Mouse (Mus musculus): ENCODE measurements at regions not wholly inside any gene's neighbourhood (a gene's known extent, or its start where the extent isn't known, plus 50 kb on each side); places are given as distances from the start of the nearest gene placed in this dataset.

DNA sequence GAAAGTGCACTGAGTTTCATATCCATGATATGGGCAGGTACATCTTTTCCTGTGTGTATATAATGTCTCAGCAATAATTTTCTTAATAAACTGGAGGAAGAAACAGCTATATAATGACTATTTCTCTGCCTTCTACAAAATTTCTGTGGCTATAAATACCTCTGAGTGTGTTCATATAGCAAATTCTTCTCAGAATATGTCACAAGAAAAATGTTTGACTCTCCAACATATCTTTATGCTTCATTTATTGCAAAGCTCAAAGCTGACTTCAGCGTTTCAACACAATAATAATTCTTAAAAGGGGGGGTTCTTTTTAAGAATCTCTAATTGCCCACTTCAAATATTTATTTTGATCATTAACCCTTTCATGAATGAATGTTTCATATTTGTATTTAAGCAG, 310.0 kb upstream of the Paip1 start:
- DNase-seq (ENCODE audit: low spot score in 2 of 2) = no peak

DNA sequence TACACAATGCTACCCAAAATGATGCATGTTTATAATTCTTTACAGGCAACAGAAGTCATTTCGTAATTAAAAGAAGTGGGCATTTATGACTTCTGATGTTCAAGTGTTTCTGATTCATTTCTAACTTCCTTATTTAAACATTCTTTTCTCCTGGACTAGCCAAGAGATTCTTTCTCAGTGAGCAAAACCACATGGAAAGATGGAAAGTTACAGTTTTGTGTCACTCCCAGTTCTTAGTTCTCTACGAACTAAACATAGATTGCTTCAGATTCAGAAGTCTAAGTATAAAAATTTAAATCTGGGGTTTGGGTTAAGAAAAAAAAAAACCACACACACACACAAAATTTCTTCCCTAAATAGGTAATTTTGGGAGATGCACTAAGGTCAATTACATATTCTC, 288.0 kb upstream of the Paip1 start:
- no peak for DNase-seq (ENCODE audit: low spot score in 2 of 2)

DNA sequence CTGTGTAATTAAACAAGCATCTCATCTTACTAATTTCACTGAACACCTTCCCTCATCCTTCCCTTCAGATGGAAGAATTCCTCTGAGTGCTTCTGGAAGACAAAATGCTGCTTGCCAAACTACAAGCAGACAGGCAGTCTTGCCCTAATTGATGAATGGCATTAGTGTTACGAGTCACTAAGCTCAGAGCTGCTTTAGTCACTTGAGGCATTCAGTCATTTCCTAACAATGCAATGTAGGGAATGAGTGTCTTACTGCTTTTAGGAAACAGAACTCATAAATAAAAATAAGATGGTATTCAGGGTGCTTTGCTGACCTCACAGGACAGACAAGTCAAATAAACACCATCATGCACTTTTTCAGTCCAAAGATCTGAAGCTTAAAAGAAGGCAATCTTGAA, 285.1 kb upstream of the Paip1 start:
- no peak for DNase-seq (ENCODE audit: low spot score in 2 of 2)

DNA sequence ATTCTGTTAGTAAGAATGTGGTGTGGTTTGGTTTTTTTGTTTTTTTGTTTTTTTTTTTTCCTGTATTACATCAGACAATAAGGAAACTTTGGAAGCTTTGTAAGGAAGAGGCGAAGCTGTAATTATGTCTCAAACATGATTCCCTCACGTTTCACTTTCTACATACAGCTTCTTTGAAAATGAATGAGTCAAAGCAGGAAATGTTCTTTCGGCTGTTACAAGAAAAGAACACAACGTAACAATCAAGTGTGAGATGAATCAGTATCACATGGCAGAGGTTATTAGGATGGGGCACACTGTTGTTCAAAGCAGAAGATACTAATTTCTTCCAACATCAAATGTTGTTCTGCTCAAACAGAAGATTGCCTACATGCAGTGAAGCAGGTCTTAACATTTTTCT, 282.7 kb upstream of the Paip1 start:
- DNase-seq (ENCODE audit: low spot score in 2 of 2) = no peak

DNA sequence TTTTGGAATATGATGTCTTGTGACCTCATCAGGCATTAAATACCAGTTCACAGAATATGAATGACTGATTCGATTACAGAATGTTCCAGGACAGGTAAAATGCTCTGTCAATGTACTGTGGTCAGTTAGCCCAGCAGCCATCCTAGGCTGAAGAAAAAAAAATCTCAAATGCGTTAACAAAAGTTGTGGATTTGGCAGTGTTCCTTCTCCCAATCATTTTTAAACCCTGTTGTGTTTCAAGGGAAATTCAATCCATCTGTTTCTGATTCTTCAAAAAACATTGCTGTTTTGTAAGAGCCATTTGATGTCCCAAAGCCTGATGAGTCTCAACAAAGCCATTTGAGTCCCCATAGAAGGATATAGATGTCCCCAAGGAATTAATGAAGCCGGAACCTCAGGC, 280.7 kb upstream of the Paip1 start:
- no peak for DNase-seq (ENCODE audit: low spot score in 2 of 2)

DNA sequence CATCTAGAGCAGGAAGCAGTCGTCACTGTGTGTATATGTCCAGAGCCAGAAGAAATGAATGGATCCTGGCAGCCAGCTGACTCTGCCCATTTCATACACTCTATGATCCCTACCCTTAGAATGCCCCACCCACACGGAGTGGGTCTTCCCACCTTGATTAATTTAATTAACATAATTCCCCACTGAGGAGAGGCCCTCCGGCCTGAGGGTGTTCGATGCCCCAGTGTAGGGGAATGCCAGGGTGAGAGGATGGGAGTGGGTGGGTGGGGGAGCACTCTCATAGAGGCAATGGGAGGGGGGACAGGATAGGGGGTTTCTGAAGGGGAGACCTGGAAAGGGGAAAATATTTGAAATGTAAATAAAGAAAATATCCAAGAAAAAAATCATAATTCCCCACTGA, 279.3 kb upstream of the Paip1 start:
- DNase-seq (ENCODE audit: low spot score in 2 of 2) = no peak

DNA sequence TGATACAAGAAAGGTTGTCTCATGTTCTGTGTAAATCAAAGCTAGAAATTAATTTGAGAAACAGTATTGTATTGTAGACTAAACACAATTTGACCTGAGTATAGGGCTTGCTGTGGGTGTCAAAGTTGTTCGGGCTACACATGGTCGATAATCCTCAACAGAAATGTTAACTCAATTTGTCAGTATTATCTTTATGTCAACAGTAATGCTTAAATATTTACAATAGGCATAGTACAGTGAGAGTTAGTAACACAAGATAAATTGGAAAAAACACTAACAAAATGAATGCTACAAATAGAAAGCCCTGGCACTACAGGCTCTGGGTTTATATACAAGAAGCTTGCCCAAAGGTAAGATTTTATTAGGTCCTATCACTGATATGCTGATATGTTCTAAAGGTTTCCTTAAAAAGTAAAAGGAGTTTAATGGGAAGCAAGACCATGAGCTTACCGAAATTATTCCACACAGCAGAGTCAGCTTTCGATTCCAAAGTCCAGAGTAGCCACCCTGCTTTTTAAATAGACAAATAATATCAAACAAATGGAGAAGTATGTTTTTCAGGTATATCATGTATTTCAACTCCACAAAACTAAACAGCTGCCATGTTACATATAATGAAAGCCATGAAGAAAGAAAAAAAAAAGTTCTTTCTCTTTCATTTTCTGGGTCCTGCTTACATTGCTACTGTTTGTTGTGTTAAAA, 277.4 kb upstream of the Paip1 start:
- DNase-seq (ENCODE audit: low spot score in 2 of 2) = no peak

DNA sequence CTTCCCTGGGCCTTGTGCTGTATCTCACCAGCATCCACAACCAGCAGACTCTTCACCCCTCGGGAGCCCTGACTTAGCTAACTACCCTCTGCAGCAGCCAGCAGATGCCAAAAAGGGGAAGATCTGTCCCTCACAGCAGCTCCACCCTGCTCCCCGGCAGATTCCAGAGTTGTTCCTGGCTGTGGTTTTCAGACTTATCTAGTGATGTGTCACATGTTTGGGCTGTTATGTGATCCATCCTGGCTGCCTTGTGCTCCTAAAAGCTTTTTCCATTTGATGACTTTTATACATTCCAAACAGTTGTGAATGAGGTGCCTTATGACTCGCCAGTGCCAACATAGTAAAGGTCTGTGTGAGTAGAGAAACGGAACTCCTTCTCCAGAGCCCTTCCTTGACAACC, 250.6 kb upstream of the Paip1 start:
- DNase-seq (ENCODE audit: low spot score in 2 of 2) = no peak

DNA sequence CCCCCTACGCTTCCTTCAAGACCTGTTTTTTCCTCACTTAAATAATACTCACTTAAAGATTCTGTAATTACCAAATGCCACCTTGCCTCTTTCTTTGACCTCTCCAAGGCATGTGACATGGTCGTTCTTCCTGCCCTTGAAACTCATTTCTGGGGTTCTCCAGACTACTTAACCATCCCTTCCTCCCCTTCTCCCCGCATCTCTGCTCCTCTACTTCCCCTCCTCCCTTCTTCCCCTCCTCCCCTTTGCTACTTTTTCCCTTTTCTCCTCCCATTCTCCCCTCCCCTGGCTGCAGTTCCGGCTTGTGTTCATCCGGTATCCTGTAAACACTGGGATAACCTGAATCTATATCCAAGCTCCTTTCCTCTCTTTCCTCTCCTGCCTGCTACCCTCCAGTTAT, 250.2 kb upstream of the Paip1 start:
- DNase-seq (ENCODE audit: low spot score in 2 of 2) = no peak

DNA sequence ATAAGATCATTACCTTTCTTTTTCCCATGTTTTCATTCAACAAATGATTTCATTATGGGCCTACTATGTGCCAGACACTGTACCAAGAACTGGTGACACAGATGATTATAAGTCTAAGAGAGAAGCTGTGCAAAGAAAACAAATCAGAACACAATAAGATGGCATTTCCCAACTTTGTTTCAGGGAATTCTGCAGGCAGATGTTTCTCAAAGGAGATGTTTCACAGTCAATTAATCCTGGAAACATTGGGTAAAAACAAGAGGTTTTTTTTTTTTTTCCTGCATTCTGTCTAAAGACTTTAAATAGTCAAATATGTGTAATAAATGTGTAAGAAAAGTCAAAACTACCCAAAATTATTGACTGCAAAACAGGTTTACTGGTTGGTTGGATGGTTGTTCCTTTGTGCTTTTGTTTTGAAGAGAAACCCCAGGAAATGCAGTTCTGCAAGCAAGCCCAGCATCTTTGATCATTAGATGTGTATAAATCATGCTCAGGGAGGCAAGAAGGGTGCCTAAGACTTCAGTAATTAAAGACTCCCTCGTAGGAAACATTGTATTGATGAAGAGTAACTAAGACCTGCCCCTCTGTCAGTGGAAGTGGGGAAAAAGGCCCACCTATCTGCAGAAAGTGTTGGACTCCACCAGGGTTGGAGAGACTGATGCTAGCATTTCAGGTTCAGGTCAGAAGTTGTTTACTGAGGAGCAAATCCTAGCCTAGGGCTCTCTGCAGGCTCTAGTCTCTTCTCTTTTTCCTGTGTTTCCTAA, 249.1 kb upstream of the Paip1 start:
- DNase-seq (ENCODE audit: low spot score in 2 of 2) = no peak

DNA sequence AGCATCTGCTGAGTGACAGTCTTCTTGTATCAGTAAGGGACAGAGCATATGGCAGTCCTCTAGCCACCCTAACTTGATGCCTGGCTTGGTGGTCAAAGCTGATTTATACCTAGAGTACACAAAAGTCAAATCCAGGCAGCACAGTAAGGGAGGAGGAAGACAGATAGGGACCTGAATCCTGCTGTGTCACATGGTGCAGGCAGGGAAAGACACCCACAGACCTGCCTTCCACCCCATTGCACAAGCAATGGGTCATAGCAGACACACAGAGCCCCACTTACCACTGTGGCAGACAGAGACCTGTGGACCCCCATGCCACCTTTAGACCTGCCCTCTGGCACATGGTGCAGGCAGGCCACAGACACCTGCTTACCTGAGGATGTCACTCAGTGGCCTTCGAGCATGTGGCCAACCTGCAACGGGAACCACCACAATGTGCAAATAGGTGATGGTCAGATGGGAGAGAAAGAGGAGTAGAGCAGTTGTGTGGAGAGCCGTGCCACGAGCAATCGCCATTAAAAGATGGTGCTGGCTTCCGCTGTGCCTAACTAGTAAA, 244.0 kb upstream of the Paip1 start:
- DNase-seq (ENCODE audit: low spot score in 2 of 2) = no peak

DNA sequence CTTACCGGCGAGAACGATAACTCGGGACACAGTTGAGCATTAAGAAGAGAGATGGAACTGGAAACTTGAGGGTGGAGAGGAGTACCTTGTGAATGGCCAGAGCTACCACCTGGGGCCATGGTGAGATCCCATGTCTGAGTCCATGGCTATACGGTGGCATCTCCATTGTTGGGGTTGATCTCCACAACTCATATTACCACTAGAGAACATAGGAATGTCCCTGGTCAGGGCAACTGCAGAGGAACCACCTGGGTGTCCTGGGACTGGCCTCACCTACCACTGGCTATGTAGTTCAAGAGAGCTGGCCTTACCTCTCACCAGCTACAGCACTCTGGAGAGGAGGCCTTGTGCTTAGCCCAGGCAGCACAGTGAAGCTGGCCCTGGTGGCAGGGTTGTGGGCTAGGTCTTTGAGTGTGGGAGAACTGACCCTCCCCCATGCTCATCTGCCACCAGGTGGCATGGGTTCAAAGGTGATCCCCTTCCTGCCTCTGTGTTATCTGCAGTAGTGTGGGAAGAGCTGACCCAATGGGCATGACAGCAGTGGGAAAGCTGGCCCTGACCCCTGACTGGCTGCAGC, 242.7 kb upstream of the Paip1 start:
- no peak for DNase-seq (ENCODE audit: low spot score in 2 of 2)

DNA sequence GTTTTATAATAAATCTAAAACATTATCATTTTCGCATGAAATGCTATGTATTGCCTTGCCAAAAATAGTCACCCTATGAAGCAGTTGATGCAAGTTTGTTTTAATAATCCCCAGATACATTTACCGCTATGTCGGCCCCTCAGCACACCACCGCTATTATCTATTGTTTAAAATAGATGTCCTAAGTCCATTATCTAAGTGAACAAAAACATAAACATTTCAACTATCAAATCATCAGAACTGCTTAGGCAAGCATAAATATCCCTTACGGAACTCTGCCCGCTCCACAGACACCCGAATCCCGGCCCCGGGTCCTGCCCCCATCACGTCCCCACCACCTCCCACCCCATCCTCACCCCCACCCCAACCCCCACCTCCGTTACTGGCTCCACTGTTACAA, 196.8 kb upstream of the Paip1 start:
- no peak for DNase-seq (ENCODE audit: low spot score in 2 of 2)

DNA sequence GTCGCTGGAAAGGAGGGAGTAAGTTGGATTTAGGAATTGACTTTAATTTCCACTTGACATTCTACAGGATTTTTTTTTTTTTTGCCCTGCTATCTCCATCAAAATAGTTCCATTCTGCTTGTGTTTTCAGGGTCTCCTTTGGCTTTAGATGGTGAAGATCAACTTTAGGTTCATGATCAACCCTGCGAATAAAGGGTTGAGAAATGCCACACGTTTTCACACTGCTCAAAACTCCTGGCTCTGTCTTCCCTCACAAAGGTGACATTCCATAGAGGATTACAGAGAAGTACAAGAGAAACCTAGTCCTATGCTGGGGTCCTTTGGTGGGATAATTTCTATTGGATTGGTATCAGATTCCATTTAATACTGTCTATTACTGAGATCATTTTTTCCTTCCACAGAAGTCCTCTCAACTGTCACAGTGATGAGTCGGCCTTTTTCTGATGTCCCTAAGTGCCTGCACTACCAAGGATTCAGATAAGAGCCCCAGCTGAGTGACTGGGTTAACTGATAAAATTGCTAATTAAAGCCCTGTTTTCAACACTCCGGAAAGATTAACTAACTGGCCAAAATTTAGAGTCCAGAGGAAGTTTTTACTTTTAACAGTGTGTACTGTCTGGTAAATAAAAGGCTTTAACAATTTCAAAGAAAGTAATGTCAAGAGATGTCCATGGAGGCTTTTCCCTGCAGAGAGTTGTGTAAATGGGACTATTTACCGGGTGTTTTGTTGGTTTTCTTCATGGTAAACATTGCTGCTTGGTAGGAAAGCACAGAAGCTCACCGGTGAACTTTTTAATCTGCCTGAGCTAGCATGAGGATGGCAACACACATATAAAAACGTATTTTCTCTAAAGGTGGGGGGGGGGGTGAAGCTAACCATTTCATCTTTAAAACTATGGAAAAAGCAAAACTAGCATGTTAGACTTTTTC, 196.0 kb upstream of the Paip1 start:
- DNase-seq (ENCODE audit: low spot score in 2 of 2) = no peak

DNA sequence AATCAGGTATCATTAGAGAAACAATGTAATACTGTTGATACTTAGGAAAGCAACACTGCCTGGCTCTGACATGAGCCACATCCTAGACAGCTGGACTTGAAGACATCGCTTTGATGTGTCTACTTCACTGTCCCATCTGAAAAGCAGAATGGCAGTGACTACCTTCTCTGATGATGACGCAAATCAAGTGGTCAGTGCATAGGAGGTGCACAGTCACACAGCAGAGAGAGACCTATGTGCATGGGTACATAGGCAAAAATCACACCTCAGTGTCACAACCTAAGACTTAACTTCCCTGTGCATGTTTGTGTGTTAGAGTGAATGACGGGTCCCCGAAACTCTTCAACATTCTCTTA, 195.4 kb upstream of the Paip1 start:
- no peak for DNase-seq (ENCODE audit: low spot score in 2 of 2)

DNA sequence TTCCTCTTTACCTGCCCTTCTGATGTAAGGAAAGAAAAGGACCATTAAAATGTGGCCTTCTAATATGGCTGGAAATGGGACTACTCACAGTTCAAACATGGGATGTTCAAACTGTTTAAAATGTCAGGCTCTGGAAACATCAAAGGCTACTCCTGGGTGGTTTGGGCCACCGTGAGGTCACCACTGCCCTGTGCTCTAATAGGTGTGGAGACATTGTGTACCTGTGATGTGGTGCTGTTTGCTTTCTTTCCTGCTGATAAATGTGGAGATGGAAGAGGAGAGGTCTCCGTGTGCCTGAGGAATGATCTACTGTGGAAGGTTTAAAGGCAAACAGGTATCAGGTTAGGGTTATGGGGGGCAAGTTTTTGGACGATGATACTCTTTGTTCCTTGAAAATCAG, 194.5 kb upstream of the Paip1 start:
- no peak for DNase-seq (ENCODE audit: low spot score in 2 of 2)

DNA sequence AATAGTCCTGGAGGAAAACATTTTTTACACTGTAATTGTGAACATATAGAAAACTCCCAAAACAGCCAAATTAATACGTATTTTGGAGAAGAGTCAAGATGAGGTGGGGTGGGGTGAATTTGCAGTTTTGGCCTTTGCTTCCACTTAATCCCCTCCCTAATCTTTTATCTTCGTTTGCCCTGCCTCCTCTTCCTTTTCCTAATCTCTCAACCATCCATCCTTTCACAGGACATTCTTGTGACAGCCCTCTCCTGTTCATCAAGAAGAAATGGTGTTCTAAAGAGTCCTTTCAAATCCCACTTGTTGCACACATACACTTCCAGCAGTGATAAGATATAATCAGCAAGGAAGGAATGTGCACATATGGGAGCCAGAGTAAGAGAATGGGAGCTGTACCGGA, 186.0 kb upstream of the Paip1 start:
- no peak for DNase-seq (ENCODE audit: low spot score in 2 of 2)

DNA sequence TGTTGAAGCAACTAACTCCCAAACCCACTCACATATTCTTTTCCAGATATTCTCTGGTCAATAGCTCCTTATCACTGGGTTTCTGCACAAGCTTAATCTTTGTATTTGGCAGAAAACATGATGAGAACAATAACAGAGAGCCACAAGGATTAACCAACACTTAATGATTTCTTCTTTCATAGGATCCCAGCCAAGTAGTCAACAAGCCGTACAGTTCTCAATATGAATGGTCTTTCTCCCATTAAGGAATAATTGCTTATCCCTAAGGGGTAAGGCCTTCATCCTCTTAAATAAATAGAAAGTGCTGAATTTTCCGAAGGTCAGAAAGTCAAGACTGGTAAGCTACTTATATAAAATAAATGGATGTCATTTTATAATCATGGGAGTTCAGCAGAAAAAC, 181.3 kb upstream of the Paip1 start:
- DNase-seq (ENCODE audit: low spot score in 2 of 2) = no peak

DNA sequence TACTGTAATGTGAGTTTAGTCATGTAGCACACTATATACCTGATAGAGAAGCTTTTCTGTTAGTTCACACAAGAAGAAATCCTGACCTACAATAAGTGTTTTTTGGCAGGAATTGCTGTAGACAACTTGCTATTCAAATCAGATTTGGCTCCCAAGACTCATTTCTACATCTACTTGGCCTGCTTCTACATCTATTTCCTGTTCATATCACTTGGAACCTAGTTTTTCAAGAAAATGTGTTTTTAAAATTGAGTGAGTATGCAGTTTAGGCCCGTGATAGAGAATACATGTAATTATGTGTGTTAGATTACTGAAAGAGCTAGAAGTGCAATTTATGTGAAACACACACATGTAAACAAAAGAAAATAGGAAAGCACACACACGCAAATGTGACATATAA, 176.4 kb upstream of the Paip1 start:
- no peak for DNase-seq (ENCODE audit: low spot score in 2 of 2)

DNA sequence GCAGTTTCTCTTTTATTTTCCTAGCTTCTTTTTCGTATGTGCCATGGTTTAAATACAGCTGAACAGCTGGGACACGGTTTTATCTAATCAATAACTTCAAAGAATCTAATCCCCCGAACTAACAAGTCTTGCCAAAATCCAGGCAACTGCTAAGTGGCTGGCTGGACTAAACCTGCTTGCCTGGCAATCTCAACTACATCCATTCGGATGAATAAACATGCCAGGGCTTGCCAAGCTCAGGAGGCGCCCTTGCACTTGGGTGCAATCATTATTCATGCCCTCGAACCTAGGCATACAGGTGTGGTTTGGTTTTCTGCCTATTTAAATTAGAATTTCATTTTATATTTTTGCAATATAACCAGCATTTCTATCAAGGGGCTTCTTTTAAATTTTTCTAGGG, 172.1 kb upstream of the Paip1 start:
- no peak for DNase-seq (ENCODE audit: low spot score in 2 of 2)

DNA sequence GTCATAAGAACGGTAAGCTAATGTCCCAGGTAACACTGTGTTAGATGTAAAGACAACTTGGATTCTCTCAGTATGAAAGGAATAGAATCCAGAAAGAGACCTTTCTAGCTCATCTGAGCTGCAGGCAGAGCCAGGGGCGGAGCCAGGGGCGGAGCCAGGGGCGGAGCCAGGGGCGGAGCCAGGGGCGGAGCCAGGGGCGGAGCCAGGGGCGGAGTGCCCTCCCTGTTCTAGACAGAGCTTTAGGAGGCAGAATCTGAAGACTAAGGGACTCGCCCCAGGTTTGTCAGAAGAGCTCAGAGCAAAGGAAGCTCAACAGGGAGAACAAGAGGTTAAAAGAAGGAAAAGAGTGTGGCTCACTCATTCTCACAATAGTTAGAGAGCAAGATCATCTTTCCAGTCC, 169.9 kb upstream of the Paip1 start:
- no peak for DNase-seq (ENCODE audit: low spot score in 2 of 2)

DNA sequence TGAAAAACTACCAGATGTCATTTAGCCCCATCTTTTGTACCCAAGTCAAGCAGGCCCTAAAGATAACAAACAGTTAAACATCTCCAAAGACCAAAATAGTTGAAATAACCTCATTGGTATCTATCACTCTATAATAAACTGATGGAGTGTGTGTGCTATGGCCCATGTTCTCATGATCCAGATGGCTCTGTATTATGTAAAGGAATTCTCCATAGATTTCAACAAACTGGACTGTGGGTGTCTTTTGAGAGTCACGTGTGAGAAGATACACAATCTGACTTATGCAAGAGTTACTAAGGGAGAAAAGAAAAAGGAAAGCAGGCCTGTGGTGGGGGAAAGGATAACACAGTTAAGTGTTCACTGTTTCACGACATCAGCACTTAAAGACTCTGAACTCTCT, 164.8 kb upstream of the Paip1 start:
- DNase-seq (ENCODE audit: low spot score in 2 of 2) = no peak

Measured in left cerebral cortex, adult 8-10 months (tissue).